Mouse (Mus musculus): ENCODE data around the gene Dok5.

DNA sequence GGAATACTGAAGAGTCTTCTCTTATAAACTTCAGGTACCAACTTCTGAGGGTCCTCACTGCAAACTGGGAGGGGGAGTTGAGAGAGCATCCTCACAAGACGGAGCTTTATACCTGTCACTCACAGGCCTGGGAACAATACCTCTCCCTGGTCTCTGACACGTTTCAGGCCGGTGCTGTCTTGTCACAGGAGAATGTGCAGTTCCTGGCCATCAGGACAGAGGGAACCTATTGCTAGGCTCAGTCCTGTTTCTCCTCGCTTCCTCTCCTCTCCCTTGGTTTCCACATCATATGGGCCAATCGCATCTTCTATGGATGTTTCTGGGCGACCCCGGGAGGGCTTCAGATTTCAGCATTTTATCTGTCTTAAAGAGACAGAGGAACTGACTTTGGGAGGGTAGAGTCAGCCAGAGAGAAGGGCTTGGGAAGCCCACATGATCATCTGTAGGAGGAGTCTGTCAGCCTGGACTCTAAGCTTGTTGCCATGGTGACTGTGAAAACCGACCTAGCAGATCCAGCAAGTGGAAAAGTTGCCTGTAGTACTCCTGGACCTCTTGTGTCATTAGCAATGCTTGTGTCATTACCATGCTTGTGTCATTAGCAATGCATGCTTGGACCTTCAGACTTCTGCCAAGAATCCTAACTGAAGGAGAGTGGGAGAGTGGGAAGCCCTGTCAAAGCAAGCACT lies 59.9 kb downstream of the Dok5 start:
- TF ChIP-seq CTCF (IDR thresholded peaks at IDR 0.05; ENCODE audit: low read depth), result no peak
- no peak for TF ChIP-seq EP300 (optimal IDR thresholded peaks at IDR 0.05)
